In genomic region chr6:132750206-132750605, GRCm38 (mm10) we compare ENCODE assay signal across 45 mouse cellular contexts. TPM values are rescaled to one million over a fixed set of nuclear protein-coding genes. Genes with fewer than 3 reads are reported as not detected.
A peak's percentile ranks its signal among the peaks of the same experiment; 100 is the strongest.
DNase-seq lines count a peak whose midpoint lies in the region; ATAC-seq lines count a peak whose summit lies in the region.
"Had no signal": no experiment of that assay in that cellular context is flagged by ENCODE, and none has a peak within 500 bp of the region (broad histone marks: within the 10 kb centered on the region; RNA-seq: fewer than 3 reads in every experiment).

No protein-coding gene starts in this region.

- no peak overlapping the region for H3K4me2 ChIP-seq in forebrain, embryonic 12.5 days
- H3K4me2 ChIP-seq: heart, embryonic 11.5 days; hindbrain, embryonic 14.5 days; liver, embryonic 12.5 days; midbrain, embryonic 13.5 days had no signal

- H3K9me3 ChIP-seq in forebrain, embryonic 12.5 days: no peaks in the 10 kb centered on the region
- H3K9me3 ChIP-seq: liver, embryonic 12.5 days; midbrain, embryonic 13.5 days had no signal

- H3K4me1 ChIP-seq in forebrain, embryonic 12.5 days: no peaks in the 10 kb centered on the region
- H3K4me1 ChIP-seq: liver, embryonic 12.5 days; midbrain, embryonic 13.5 days had no signal

- no peaks in the 10 kb centered on the region for H3K36me3 ChIP-seq in forebrain, embryonic 12.5 days (replicated peaks)
- H3K36me3 ChIP-seq: liver, embryonic 12.5 days; midbrain, embryonic 13.5 days had no signal

- no peak overlapping the region for H3K4me3 ChIP-seq in forebrain, embryonic 12.5 days (replicated peaks)
- H3K4me3 ChIP-seq: gastrocnemius, adult 2 months; liver, embryonic 12.5 days; midbrain, embryonic 13.5 days had no signal

- peak; percentile 7 for DNase-seq in adrenal gland, adult 8-10 months
- DNase-seq in adrenal gland, postnatal 4 days (ENCODE audit: low spot score in 2 of 2): no peak
- peak; percentile 1 to 11 for DNase-seq in left cerebral cortex, adult 18-20 months (ENCODE audit: low spot score in 2 of 2)
- no peak for DNase-seq in left cerebral cortex, postnatal 10 days (ENCODE audit: extremely low spot score in 1 of 2, low spot score in 2 of 2)
- peak; percentile 55 for DNase-seq in 3T3-L1 (ENCODE audit: low read depth, low spot score)
- peak; percentile 54 for DNase-seq in Muller cell, postnatal 12 days (ENCODE audit: inconsistent ontology term)
- no peak for DNase-seq in cerebellum, adult 9-11 months
- DNase-seq: B cell, adult 2 months; cerebellum, adult 11-12 months; cerebellum, postnatal 14 days; gastrocnemius, adult 2 months; gastrocnemius, postnatal 36 days; heart, adult 18-20 months; kidney, adult 9 months; kidney, postnatal 10 days; layer of hippocampus, postnatal 36 days; liver, postnatal 0 days; right cerebral cortex, postnatal 4 days; thymus, postnatal 4 days had no signal

- H3K27me3 ChIP-seq in forebrain, embryonic 12.5 days: no peaks in the 10 kb centered on the region
- H3K27me3 ChIP-seq: CH12.LX; liver, embryonic 12.5 days; midbrain, embryonic 13.5 days had no signal

- H3K27ac ChIP-seq in forebrain, embryonic 12.5 days: no peak overlapping the region
- H3K27ac ChIP-seq: gastrocnemius, adult 2 months; hindbrain, embryonic 14.5 days; liver, embryonic 12.5 days; macrophage; midbrain, embryonic 13.5 days; stomach, postnatal 0 days had no signal

- intact Hi-C loops in left cerebral cortex, postnatal 10 days (cut with DNase I): no loop called here

- H3K9ac ChIP-seq in forebrain, embryonic 12.5 days: no peak overlapping the region
- H3K9ac ChIP-seq: hindbrain, embryonic 14.5 days; liver, embryonic 12.5 days; liver, postnatal 0 days; midbrain, embryonic 13.5 days had no signal

- no peak for ATAC-seq in forebrain, embryonic 12.5 days (ENCODE audit: low FRiP score)
- ATAC-seq: activated CD4-positive, CD25-positive, alpha-beta regulatory T cell, adult 4 months; forebrain, embryonic 14.5 days; intestine, postnatal 0 days; liver, embryonic 12.5 days; liver, postnatal 0 days; lung, postnatal 0 days; midbrain, embryonic 13.5 days had no signal

- 87% methylated on average over 2 of the region's 2 CpGs for WGBS in forebrain, embryonic 12.5 days

RNA-seq across cellular contexts. Expression of gene Tas2r124, which starts 4.3 kb away (rescaled TPM):
- total RNA-seq in adrenal gland, adult 8-10 months (2022): not detected
- not detected for total RNA-seq in adrenal gland, postnatal 4 days (2021)
- total RNA-seq in left cerebral cortex, adult 18-20 months (2021): not detected
- total RNA-seq in left cerebral cortex, postnatal 10 days (2021): not detected
- polyA plus RNA-seq in forebrain, embryonic 12.5 days (2016; fragmentation: Nextera tagmentation; extraction: Ambion mirVana): not detected in 2 replicates
- total RNA-seq: CH12.LX; ES-E14; gastrocnemius, adult 2 months; gastrocnemius, postnatal 36 days; heart, adult 18-20 months; hematopoietic stem cell, adult 5-6 weeks; layer of hippocampus, postnatal 36 days; left cerebral cortex, postnatal 36 days; megakaryocyte-erythroid progenitor cell, adult 5-6 weeks; monocyte, adult 5-6 weeks had no signal
- polyA plus RNA-seq: activated CD4-positive, CD25-positive, alpha-beta regulatory T cell, adult 4 months; cortical plate, adult 2 months; embryonic facial prominence, embryonic 14.5 days; forebrain, embryonic 14.5 days; frontal cortex, adult 2 months; heart, embryonic 11.5 days; heart, postnatal 0 days; hindbrain, embryonic 14.5 days; intestine, postnatal 0 days; large intestine, adult 2 months; limb, embryonic 14.5 days; liver, embryonic 12.5 days; liver, postnatal 0 days; lung, postnatal 0 days; macrophage; midbrain, embryonic 13.5 days; neural tube, embryonic 14.5 days; spleen, adult 2 months; stomach, postnatal 0 days; thymus, postnatal 0 days had no signal

RNA-seq across cellular contexts. Expression of gene Tas2r102, which starts 11.7 kb away (rescaled TPM):
- not detected for total RNA-seq in adrenal gland, adult 8-10 months (2022)
- total RNA-seq in adrenal gland, postnatal 4 days (2021): not detected
- not detected for total RNA-seq in left cerebral cortex, adult 18-20 months (2021)
- not detected for total RNA-seq in left cerebral cortex, postnatal 10 days (2021)
- polyA plus RNA-seq in forebrain, embryonic 12.5 days (2016; fragmentation: Nextera tagmentation; extraction: Ambion mirVana): not detected in 2 replicates
- total RNA-seq: CH12.LX; ES-E14; gastrocnemius, adult 2 months; gastrocnemius, postnatal 36 days; heart, adult 18-20 months; hematopoietic stem cell, adult 5-6 weeks; layer of hippocampus, postnatal 36 days; left cerebral cortex, postnatal 36 days; megakaryocyte-erythroid progenitor cell, adult 5-6 weeks; monocyte, adult 5-6 weeks had no signal
- polyA plus RNA-seq: activated CD4-positive, CD25-positive, alpha-beta regulatory T cell, adult 4 months; cortical plate, adult 2 months; embryonic facial prominence, embryonic 14.5 days; forebrain, embryonic 14.5 days; frontal cortex, adult 2 months; heart, embryonic 11.5 days; heart, postnatal 0 days; hindbrain, embryonic 14.5 days; intestine, postnatal 0 days; large intestine, adult 2 months; limb, embryonic 14.5 days; liver, embryonic 12.5 days; liver, postnatal 0 days; lung, postnatal 0 days; macrophage; midbrain, embryonic 13.5 days; neural tube, embryonic 14.5 days; spleen, adult 2 months; stomach, postnatal 0 days; thymus, postnatal 0 days had no signal

RNA-seq across cellular contexts. Expression of gene Tas2r115, which starts 12.4 kb away (rescaled TPM):
- total RNA-seq in adrenal gland, adult 8-10 months (2022): not detected
- not detected for total RNA-seq in adrenal gland, postnatal 4 days (2021)
- total RNA-seq in left cerebral cortex, adult 18-20 months (2021): not detected
- not detected for total RNA-seq in left cerebral cortex, postnatal 10 days (2021)
- not detected in 2 replicates for polyA plus RNA-seq in forebrain, embryonic 12.5 days (2016; fragmentation: Nextera tagmentation; extraction: Ambion mirVana)
- total RNA-seq: CH12.LX; ES-E14; gastrocnemius, adult 2 months; gastrocnemius, postnatal 36 days; heart, adult 18-20 months; hematopoietic stem cell, adult 5-6 weeks; layer of hippocampus, postnatal 36 days; left cerebral cortex, postnatal 36 days; megakaryocyte-erythroid progenitor cell, adult 5-6 weeks; monocyte, adult 5-6 weeks had no signal
- polyA plus RNA-seq: activated CD4-positive, CD25-positive, alpha-beta regulatory T cell, adult 4 months; cortical plate, adult 2 months; embryonic facial prominence, embryonic 14.5 days; forebrain, embryonic 14.5 days; frontal cortex, adult 2 months; heart, embryonic 11.5 days; heart, postnatal 0 days; hindbrain, embryonic 14.5 days; intestine, postnatal 0 days; large intestine, adult 2 months; limb, embryonic 14.5 days; liver, embryonic 12.5 days; liver, postnatal 0 days; lung, postnatal 0 days; macrophage; midbrain, embryonic 13.5 days; neural tube, embryonic 14.5 days; spleen, adult 2 months; stomach, postnatal 0 days; thymus, postnatal 0 days had no signal

RNA-seq across cellular contexts. Expression of gene Tas2r136, which starts 27.8 kb away (rescaled TPM):
- not detected for total RNA-seq in adrenal gland, adult 8-10 months (2022)
- total RNA-seq in adrenal gland, postnatal 4 days (2021): not detected
- total RNA-seq in left cerebral cortex, adult 18-20 months (2021): not detected
- not detected for total RNA-seq in left cerebral cortex, postnatal 10 days (2021)
- polyA plus RNA-seq in forebrain, embryonic 12.5 days (2016; fragmentation: Nextera tagmentation; extraction: Ambion mirVana): not detected in 2 replicates
- total RNA-seq: CH12.LX; ES-E14; gastrocnemius, adult 2 months; gastrocnemius, postnatal 36 days; heart, adult 18-20 months; hematopoietic stem cell, adult 5-6 weeks; layer of hippocampus, postnatal 36 days; left cerebral cortex, postnatal 36 days; megakaryocyte-erythroid progenitor cell, adult 5-6 weeks; monocyte, adult 5-6 weeks had no signal
- polyA plus RNA-seq: activated CD4-positive, CD25-positive, alpha-beta regulatory T cell, adult 4 months; cortical plate, adult 2 months; embryonic facial prominence, embryonic 14.5 days; forebrain, embryonic 14.5 days; frontal cortex, adult 2 months; heart, embryonic 11.5 days; heart, postnatal 0 days; hindbrain, embryonic 14.5 days; intestine, postnatal 0 days; large intestine, adult 2 months; limb, embryonic 14.5 days; liver, embryonic 12.5 days; liver, postnatal 0 days; lung, postnatal 0 days; macrophage; midbrain, embryonic 13.5 days; neural tube, embryonic 14.5 days; spleen, adult 2 months; stomach, postnatal 0 days; thymus, postnatal 0 days had no signal

RNA-seq across cellular contexts. Expression of gene Tas2r122, which starts 38.5 kb away (rescaled TPM):
- total RNA-seq in adrenal gland, adult 8-10 months (2022): not detected
- total RNA-seq in adrenal gland, postnatal 4 days (2021): not detected
- not detected for total RNA-seq in left cerebral cortex, adult 18-20 months (2021)
- not detected for total RNA-seq in left cerebral cortex, postnatal 10 days (2021)
- polyA plus RNA-seq in forebrain, embryonic 12.5 days (2016; fragmentation: Nextera tagmentation; extraction: Ambion mirVana): not detected in 2 replicates
- total RNA-seq: CH12.LX; ES-E14; gastrocnemius, adult 2 months; gastrocnemius, postnatal 36 days; heart, adult 18-20 months; hematopoietic stem cell, adult 5-6 weeks; layer of hippocampus, postnatal 36 days; left cerebral cortex, postnatal 36 days; megakaryocyte-erythroid progenitor cell, adult 5-6 weeks; monocyte, adult 5-6 weeks had no signal
- polyA plus RNA-seq: activated CD4-positive, CD25-positive, alpha-beta regulatory T cell, adult 4 months; cortical plate, adult 2 months; embryonic facial prominence, embryonic 14.5 days; forebrain, embryonic 14.5 days; frontal cortex, adult 2 months; heart, embryonic 11.5 days; heart, postnatal 0 days; hindbrain, embryonic 14.5 days; intestine, postnatal 0 days; large intestine, adult 2 months; limb, embryonic 14.5 days; liver, embryonic 12.5 days; liver, postnatal 0 days; lung, postnatal 0 days; macrophage; midbrain, embryonic 13.5 days; neural tube, embryonic 14.5 days; spleen, adult 2 months; stomach, postnatal 0 days; thymus, postnatal 0 days had no signal

Comparison
In these comparisons a context has a peak if more than half of its experiments do, and no peak if none do; other contexts are left out.
1. DNase-seq: peak in adrenal gland, adult 8-10 months (single experiment), left cerebral cortex, adult 18-20 months (2 of 2), 3T3-L1 (single experiment) and Muller cell, postnatal 12 days (single experiment); none in adrenal gland, postnatal 4 days (0 of 2), left cerebral cortex, postnatal 10 days (0 of 2) and cerebellum, adult 9-11 months (single experiment).